Mouse (Mus musculus): ENCODE results near the gene Steap2. TPM values are rescaled to one million over a fixed set of nuclear protein-coding genes. Genes with fewer than 3 reads are reported as not detected.

Steap2 gene
- total and polyA plus RNA-seq, 3 experiments: not detected

DNA sequence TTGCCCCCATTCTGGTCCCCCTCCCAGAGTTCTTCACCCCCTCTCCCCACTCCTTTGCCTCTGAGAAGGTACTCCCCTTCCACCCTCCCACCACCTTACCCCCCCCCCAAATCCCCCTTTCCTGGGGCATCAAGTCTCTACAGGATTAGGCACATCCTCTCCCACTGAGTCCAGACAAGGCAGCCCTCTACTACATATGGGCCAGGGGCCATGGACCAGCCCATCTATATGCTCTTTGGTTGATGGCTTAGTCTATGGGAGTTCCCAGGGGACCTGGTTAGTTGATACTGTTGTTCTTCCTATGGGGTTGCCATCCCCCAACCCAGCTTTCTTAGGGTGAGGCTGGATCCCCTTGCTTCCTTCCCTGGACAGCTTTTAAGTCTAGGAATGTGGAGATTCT is 14.9 kb downstream of the Steap2 start:
- H3K9ac ChIP-seq (ENCODE audit: control insufficient read depth, low read depth, low read length, poor library complexity, severe bottlenecking): no peak overlapping the region
- H3K36me3 ChIP-seq (ENCODE audit: control insufficient read depth in 1 of 2, insufficient read depth in 2 of 2, low read length in 2 of 2): no peaks in the 10 kb centered on the region
- no peak for DNase-seq (ENCODE audit: low read depth, low spot score)
- no peak overlapping the region for H3K4me3 ChIP-seq (ENCODE audit: control insufficient read depth in 1 of 2, insufficient read depth in 1 of 2, low read depth in 2 of 2, low read length in 2 of 2)
- H3K9me3 ChIP-seq (replicated peaks; ENCODE audit: insufficient read depth, low read length): no peaks in the 10 kb centered on the region
- no peaks in the 10 kb centered on the region for H3K4me1 ChIP-seq (ENCODE audit: control insufficient read depth in 1 of 2, insufficient read depth in 2 of 2, low read length in 2 of 2)
- H3K27me3 ChIP-seq (ENCODE audit: control insufficient read depth in 1 of 2, insufficient read depth in 2 of 2, low read length in 2 of 2): no peaks in the 10 kb centered on the region; a peak in 1 of 4 replicates
- TF ChIP-seq POLR2AphosphoS5 (IDR thresholded peaks at IDR 0.05; ENCODE audit: borderline replicate concordance, low read depth, low read length) (no peak), RAD21 (IDR thresholded peaks at IDR 0.05; ENCODE audit: low read depth, low read length) (no peak), NRF1 (IDR thresholded peaks at IDR 0.05; ENCODE audit: insufficient read depth, low read depth, low read length, poor library complexity, severe bottlenecking) (no peak), MAFK (IDR thresholded peaks at IDR 0.05; ENCODE audit: borderline replicate concordance, low read depth, low read length) (no peak), MXI1 (IDR thresholded peaks at IDR 0.05; ENCODE audit: low read depth, low read length) (no peak), BHLHE40 (IDR thresholded peaks at IDR 0.05; ENCODE audit: borderline replicate concordance, low read depth, low read length) (no peak), SIN3A (IDR thresholded peaks at IDR 0.05; ENCODE audit: low read length) (no peak), MAZ (IDR thresholded peaks at IDR 0.05; ENCODE audit: low read depth, low read length) (no peak)
- H3K27ac ChIP-seq (ENCODE audit: control insufficient read depth, low read depth, low read length): no peak overlapping the region
- H3K79me2 ChIP-seq (ENCODE audit: control insufficient read depth, insufficient read depth, low read length, poor library complexity): no peaks in the 10 kb centered on the region

DNA sequence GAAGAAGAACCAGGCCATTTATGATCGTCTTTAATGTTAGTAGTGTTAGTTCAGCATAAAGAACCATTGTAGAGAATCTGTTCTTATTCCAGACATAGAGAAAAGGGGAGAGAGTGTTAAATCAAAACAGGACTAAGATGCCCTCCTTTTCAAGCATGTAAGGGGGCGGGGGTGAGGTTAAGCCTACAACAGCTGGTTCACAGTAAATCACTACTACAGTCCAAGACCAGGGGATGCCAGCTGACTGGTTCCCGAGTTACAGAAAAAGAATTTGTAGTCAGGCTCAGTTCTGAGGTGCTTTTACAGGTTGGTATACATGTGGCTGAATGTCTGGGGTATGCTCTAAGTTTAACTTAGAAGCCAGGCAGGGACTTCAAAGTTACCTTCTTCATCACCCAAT is 18.3 kb downstream of the Steap2 start:
- H3K79me2 ChIP-seq (ENCODE audit: control insufficient read depth, insufficient read depth, low read length, poor library complexity): no peaks in the 10 kb centered on the region
- TF ChIP-seq RAD21 (IDR thresholded peaks at IDR 0.05; ENCODE audit: low read depth, low read length) (no peak), SMC3 (IDR thresholded peaks at IDR 0.05; ENCODE audit: low read depth, low read length) (no peak), ZKSCAN1 (IDR thresholded peaks at IDR 0.05; ENCODE audit: low read depth, low read length) (no peak), POLR2AphosphoS5 (IDR thresholded peaks at IDR 0.05; ENCODE audit: borderline replicate concordance, low read depth, low read length) (no peak)
- no peak overlapping the region for H3K9ac ChIP-seq (ENCODE audit: control insufficient read depth, low read depth, low read length, poor library complexity, severe bottlenecking)
- no peak overlapping the region for H3K4me3 ChIP-seq (ENCODE audit: control insufficient read depth in 1 of 2, insufficient read depth in 1 of 2, low read depth in 2 of 2, low read length in 2 of 2)
- H3K27me3 ChIP-seq (ENCODE audit: control insufficient read depth in 1 of 2, insufficient read depth in 2 of 2, low read length in 2 of 2): no peaks in the 10 kb centered on the region; a peak in 1 of 4 replicates
- H3K9me3 ChIP-seq (replicated peaks; ENCODE audit: insufficient read depth, low read length): no peaks in the 10 kb centered on the region
- no peak for DNase-seq (ENCODE audit: low read depth, low spot score)
- no peaks in the 10 kb centered on the region for H3K4me1 ChIP-seq (ENCODE audit: control insufficient read depth in 1 of 2, insufficient read depth in 2 of 2, low read length in 2 of 2)
- no peaks in the 10 kb centered on the region for H3K36me3 ChIP-seq (ENCODE audit: control insufficient read depth in 1 of 2, insufficient read depth in 2 of 2, low read length in 2 of 2)
- H3K27ac ChIP-seq (ENCODE audit: control insufficient read depth, low read depth, low read length): no peak overlapping the region

DNA sequence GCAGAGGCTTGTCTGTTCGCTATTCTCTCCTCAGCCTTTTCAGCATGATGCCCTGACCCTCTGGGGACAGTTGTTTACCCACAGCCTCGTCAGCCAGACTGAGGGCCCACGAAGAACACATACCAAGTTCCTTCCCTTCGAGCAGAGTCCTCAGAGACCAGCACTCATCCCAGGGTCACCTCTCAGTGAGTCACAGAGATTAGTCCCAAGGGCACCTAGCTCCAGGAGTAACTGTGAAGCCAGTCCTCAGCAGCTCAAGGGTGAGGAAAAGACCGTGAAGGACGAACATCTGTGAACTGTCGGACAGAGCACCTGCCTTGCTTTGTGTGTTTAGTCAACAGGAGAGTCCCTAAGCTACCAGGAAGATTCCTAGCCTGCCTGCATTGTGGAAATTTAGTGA is 25.5 kb downstream of the Steap2 start:
- Histone ChIP-seq H3K79me2 (ENCODE audit: control insufficient read depth, insufficient read depth, low read length, poor library complexity) (no peaks in the 10 kb centered on the region), H3K9ac (ENCODE audit: control insufficient read depth, low read depth, low read length, poor library complexity, severe bottlenecking) (no peak overlapping the region), H3K27ac (ENCODE audit: control insufficient read depth, low read depth, low read length) (no peak overlapping the region), H3K4me1 (ENCODE audit: control insufficient read depth in 1 of 2, insufficient read depth in 2 of 2, low read length in 2 of 2) (no peaks in the 10 kb centered on the region), H3K4me3 (ENCODE audit: control insufficient read depth in 1 of 2, insufficient read depth in 1 of 2, low read depth in 2 of 2, low read length in 2 of 2) (no peak overlapping the region), H3K9me3 (replicated peaks; ENCODE audit: insufficient read depth, low read length) (no peaks in the 10 kb centered on the region), H3K36me3 (ENCODE audit: control insufficient read depth in 1 of 2, insufficient read depth in 2 of 2, low read length in 2 of 2) (no peaks in the 10 kb centered on the region), H3K27me3 (ENCODE audit: control insufficient read depth in 1 of 2, insufficient read depth in 2 of 2, low read length in 2 of 2) (no peaks in the 10 kb centered on the region)
- TF ChIP-seq MAX (IDR thresholded peaks at IDR 0.05; ENCODE audit: low read length): no peak
- TF ChIP-seq MYC (IDR thresholded peaks at IDR 0.05; ENCODE audit: low read depth, low read length): no peak
- no peak for TF ChIP-seq CHD1 (IDR thresholded peaks at IDR 0.05; ENCODE audit: low read depth, low read length)
- no peak for TF ChIP-seq NRF1 (IDR thresholded peaks at IDR 0.05; ENCODE audit: insufficient read depth, low read depth, low read length, poor library complexity, severe bottlenecking)
- TF ChIP-seq JUND (IDR thresholded peaks at IDR 0.05; ENCODE audit: low read depth, low read length): no peak
- TF ChIP-seq E2F4 (IDR thresholded peaks at IDR 0.05; ENCODE audit: borderline replicate concordance, low read depth, low read length): no peak
- TF ChIP-seq ZNF384 (IDR thresholded peaks at IDR 0.05; ENCODE audit: low read depth, low read length): no peak
- TF ChIP-seq POLR2AphosphoS2 (IDR thresholded peaks at IDR 0.05; ENCODE audit: low read length): no peak
- no peak for TF ChIP-seq HCFC1 (IDR thresholded peaks at IDR 0.05; ENCODE audit: low read depth, low read length)
- TF ChIP-seq GABPA (IDR thresholded peaks at IDR 0.05; ENCODE audit: low read depth, low read length): no peak
- no peak for TF ChIP-seq MAFK (IDR thresholded peaks at IDR 0.05; ENCODE audit: borderline replicate concordance, low read depth, low read length)
- no peak for TF ChIP-seq ELF1 (IDR thresholded peaks at IDR 0.05; ENCODE audit: low read depth, low read length)
- TF ChIP-seq CTCF (IDR thresholded peaks at IDR 0.05 in 2 of 3, conservative IDR thresholded peaks at IDR 0.05 in 1 of 3; ENCODE audit: control insufficient read depth in 1 of 3, insufficient read depth in 1 of 3, low read depth in 2 of 3, low read length in 3 of 3, poor library complexity in 1 of 3, severe bottlenecking in 1 of 3): no peak
- no peak for TF ChIP-seq POLR2AphosphoS5 (IDR thresholded peaks at IDR 0.05; ENCODE audit: borderline replicate concordance, low read depth, low read length)
- no peak for TF ChIP-seq UBTF (IDR thresholded peaks at IDR 0.05; ENCODE audit: borderline replicate concordance, insufficient read depth, low read depth, low read length)
- TF ChIP-seq ETS1 (IDR thresholded peaks at IDR 0.05; ENCODE audit: low read depth, low read length): no peak
- TF ChIP-seq USF1 (IDR thresholded peaks at IDR 0.05; ENCODE audit: low read depth, low read length): no peak
- no peak for TF ChIP-seq TAL1 (IDR thresholded peaks at IDR 0.05; ENCODE audit: low read length)
- no peak for DNase-seq (ENCODE audit: low read depth, low spot score)

Measured in MEL (cell line).